Mouse (Mus musculus) cerebellum, postnatal 4 days (tissue): ENCODE data around the gene Pfn3.

Experiments
- DNase-seq, 2 experiments: peaks; one replicate each; pipeline ENCODE4 v3.0.0; 2022; ENCODE audit warnings: low spot score in 2 of 2, mixed read lengths in 1 of 2

Gene Pfn3

GRCm38 (mm10) chr13:55398088-55398487, 16.9 kb downstream of the Pfn3 start, which contains the start of gene Slc34a1:
Gene Slc34a1, plus strand, starts transcription at chr13:55398187.
- no peak for DNase-seq

DNA sequence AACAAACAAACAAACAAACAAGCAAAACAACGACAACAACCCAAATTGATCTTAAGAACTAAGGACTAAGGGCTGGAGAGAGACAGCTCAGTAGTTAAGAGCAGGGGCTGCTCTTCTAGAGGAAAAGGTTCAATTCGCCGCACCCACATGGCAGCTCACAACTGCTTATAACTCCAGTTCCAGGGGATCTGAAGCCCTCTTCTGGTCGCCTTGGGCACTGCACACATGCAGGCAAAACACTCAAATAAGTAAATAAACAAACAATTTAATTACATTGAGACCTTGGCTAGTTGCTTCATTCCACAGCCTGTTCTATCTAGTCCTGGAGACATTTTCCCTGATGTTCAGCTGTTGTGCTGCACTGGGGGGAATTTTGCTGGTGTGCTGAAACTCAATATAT, 22.1 kb downstream of the Pfn3 start:
- DNase-seq: no peak

DNA sequence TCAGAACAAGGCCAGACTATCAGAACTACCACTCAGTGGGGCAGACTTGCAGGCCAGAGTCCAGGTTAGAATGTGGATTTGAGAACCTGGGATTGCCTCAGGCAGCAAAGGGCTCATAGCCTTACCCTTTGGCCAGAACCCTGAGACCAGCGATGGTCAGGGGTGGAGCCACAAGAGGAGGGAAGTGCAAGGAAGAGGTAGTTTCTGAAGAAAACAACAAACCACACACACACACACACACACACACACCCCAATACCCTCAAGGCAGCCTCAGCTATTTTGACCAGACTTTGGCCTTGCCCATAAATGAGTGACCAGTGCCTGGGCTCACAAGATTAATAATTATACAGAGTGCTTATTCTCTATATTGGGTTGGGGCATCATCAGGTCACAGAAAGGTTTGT, 23.4 kb downstream of the Pfn3 start:
- DNase-seq: no peak

GRCm38 (mm10) chr13:55390644-55391043, 24.4 kb downstream of the Pfn3 start:
- DNase-seq: no peak

GRCm38 (mm10) chr13:55381790-55382189, 33.2 kb downstream of the Pfn3 start:
- DNase-seq: no peak

GRCm38 (mm10) chr13:55378907-55379580, 36.0 kb downstream of the Pfn3 start:
- DNase-seq: no peak

DNA sequence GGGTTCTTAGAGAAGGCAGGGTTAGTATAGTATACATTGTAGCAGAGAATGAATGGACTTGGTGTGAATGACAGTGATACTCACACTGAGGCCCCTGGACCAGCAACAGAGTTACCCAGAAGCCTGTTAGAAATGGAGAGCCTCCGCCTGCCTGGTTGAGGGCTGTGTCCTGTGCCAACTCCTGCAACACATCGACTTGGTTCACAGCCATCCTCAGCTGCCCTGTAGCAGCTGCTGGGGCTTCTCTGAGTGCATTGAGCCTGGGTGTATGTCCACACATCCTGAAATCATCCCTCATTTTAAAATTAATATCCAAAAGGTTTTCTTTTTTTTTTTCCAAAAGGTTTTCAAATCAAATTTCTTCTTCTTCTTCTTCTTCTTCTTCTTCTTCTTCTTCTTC, 39.2 kb downstream of the Pfn3 start:
- peak in 1 of 2 experiments; percentile 15 for DNase-seq

- DNase-seq: no peak
Measured at GRCm38 (mm10) chr13:55374206-55374924, 40.7 kb downstream of the Pfn3 start.

GRCm38 (mm10) chr13:55371740-55372139, 43.3 kb downstream of the Pfn3 start:
- DNase-seq: no peak

- DNase-seq: no peak
Measured at GRCm38 (mm10) chr13:55371007-55371681, 43.9 kb downstream of the Pfn3 start.

GRCm38 (mm10) chr13:55370234-55370633, 44.8 kb downstream of the Pfn3 start:
- no peak for DNase-seq

GRCm38 (mm10) chr13:55369531-55370114, 45.4 kb downstream of the Pfn3 start, which contains the start of gene Rgs14:
Gene Rgs14, plus strand, starts transcription at chr13:55369732.
- no peak for DNase-seq

DNA sequence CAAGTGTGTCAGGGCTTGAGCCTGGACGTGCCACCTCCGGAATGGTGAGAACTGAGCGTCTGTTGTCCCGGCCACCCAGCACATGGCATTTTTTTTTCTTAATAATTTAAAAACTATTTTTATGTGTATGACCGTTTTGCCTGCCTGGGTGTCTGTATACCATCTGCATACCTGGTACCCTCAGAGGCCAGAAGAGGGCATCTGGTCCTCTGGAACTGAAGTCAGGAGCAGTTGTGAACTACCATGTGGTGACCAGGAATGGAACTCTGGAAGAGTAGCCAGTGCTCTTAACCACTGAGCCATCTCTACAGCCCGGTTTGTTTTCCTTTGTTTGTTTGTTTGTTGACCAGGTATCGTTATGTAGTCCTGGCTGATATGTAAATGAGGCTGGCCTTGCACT, 46.6 kb downstream of the Pfn3 start:
- no peak for DNase-seq
